ENCODE assay signal across 20 mouse cellular contexts in genomic region chr2:45039503-45039902, GRCm38 (mm10).
DNase-seq lines count a peak whose midpoint lies in the region; ATAC-seq and TF ChIP-seq lines count a peak whose summit lies in the region.
"Had no signal": no experiment of that assay in that cellular context is flagged by ENCODE, and none has a peak within 500 bp of the region (broad histone marks: within the 10 kb centered on the region; RNA-seq: fewer than 3 reads in every experiment).

No protein-coding gene starts in this region.

- H3K4me1 ChIP-seq in MEL (ENCODE audit: control insufficient read depth in 1 of 2, insufficient read depth in 2 of 2, low read length in 2 of 2): peaks cover 46 to 52% of the 10 kb centered on the region in 2 experiments

- peaks cover 0 to 58% of the 10 kb centered on the region in 2 experiments; a peak in 2 of 4 replicates for H3K36me3 ChIP-seq in MEL (ENCODE audit: control insufficient read depth in 1 of 2, insufficient read depth in 2 of 2, low read length in 2 of 2)
- peaks cover 26% of the 10 kb centered on the region; the same call in 1 of the 2 replicates for H3K36me3 ChIP-seq in macrophage (ENCODE audit: inconsistent target)
- H3K36me3 ChIP-seq: heart, embryonic 12.5 days; hindbrain, embryonic 12.5 days; lung, embryonic 15.5 days had no signal

- H3K79me2 ChIP-seq in MEL (ENCODE audit: control insufficient read depth, insufficient read depth, low read length, poor library complexity): peaks cover 12% of the 10 kb centered on the region
- H3K79me2 ChIP-seq in macrophage (ENCODE audit: inconsistent target): peaks cover 100% of the 10 kb centered on the region

- H3K4me3 ChIP-seq in layer of hippocampus, adult 2 months: no peak overlapping the region
- H3K4me3 ChIP-seq in MEL (ENCODE audit: control insufficient read depth in 1 of 2, insufficient read depth in 1 of 2, low read depth in 2 of 2, low read length in 2 of 2) (no peak overlapping the region), macrophage (ENCODE audit: inconsistent target) (no peak overlapping the region)
- H3K4me3 ChIP-seq: forebrain, embryonic 13.5 days; heart, embryonic 12.5 days; hindbrain, embryonic 12.5 days; lung, embryonic 15.5 days had no signal

- no peak overlapping the region for H3K9ac ChIP-seq in MEL (ENCODE audit: control insufficient read depth, low read depth, low read length, poor library complexity, severe bottlenecking)
- H3K9ac ChIP-seq: forebrain, embryonic 13.5 days; heart, embryonic 12.5 days; hindbrain, embryonic 12.5 days; lung, embryonic 15.5 days had no signal

- H3K27ac ChIP-seq in layer of hippocampus, adult 2 months: peak overlapping the region; percentile 67
- H3K27ac ChIP-seq in MEL (ENCODE audit: control insufficient read depth, low read depth, low read length) (peak overlapping the region; percentile 47), macrophage (peak overlapping the region; percentile 19)
- H3K27ac ChIP-seq: forebrain, embryonic 13.5 days; hindbrain, embryonic 12.5 days; lung, embryonic 15.5 days had no signal

- ATAC-seq in erythroblast, adult 5-6 weeks (replicated peaks; ENCODE audit: low FRiP score, poor library complexity, severe bottlenecking): 0 out of 2 replicates have a peak, but pooled peaks have one; percentile 22
- ATAC-seq: activated CD4-positive, CD25-positive, alpha-beta regulatory T cell, adult 4 months; forebrain, embryonic 13.5 days had no signal

- H3K9me3 ChIP-seq in MEL (replicated peaks; ENCODE audit: insufficient read depth, low read length): no peaks in the 10 kb centered on the region
- H3K9me3 ChIP-seq: forebrain, embryonic 13.5 days; heart, embryonic 12.5 days; hindbrain, embryonic 12.5 days; lung, embryonic 15.5 days had no signal

- no peaks in the 10 kb centered on the region for H3K27me3 ChIP-seq in MEL (ENCODE audit: control insufficient read depth in 1 of 2, insufficient read depth in 2 of 2, low read length in 2 of 2)
- H3K27me3 ChIP-seq: forebrain, embryonic 13.5 days; heart, embryonic 12.5 days; hindbrain, embryonic 12.5 days; lung, embryonic 15.5 days had no signal

- no peak for TF ChIP-seq RAD21 in MEL (IDR thresholded peaks at IDR 0.05; ENCODE audit: low read depth, low read length)

- TF ChIP-seq CTCF in layer of hippocampus, adult 2 months (conservative IDR thresholded peaks at IDR 0.05): no peak
- no peak for TF ChIP-seq CTCF in MEL (IDR thresholded peaks at IDR 0.05 in 2 of 3, conservative IDR thresholded peaks at IDR 0.05 in 1 of 3; ENCODE audit: control insufficient read depth in 1 of 3, insufficient read depth in 1 of 3, low read depth in 2 of 3, low read length in 3 of 3, poor library complexity in 1 of 3, severe bottlenecking in 1 of 3)

- intact Hi-C loops in left cerebral cortex, postnatal 14 days (cut with DNase I): no loop called here

- no peak for DNase-seq in layer of hippocampus, adult 2 months (ENCODE audit: low spot score in 2 of 2)
- DNase-seq in layer of hippocampus, postnatal 36 days: no peak
- peak; percentile 52 for DNase-seq in MEL (ENCODE audit: low read depth, low spot score)
- no peak for DNase-seq in heart, postnatal 4 days
- no peak for DNase-seq in left cerebral cortex, postnatal 14 days (ENCODE audit: low spot score in 2 of 2)
- DNase-seq: adrenal gland, postnatal 10 days; B cell, adult 2 months; cerebellum, adult 9-11 months; gastrocnemius, postnatal 14 days; heart, postnatal 10 days; kidney, adult 11 months; lung, postnatal 36 days; midbrain, embryonic 14.5 days had no signal

- no peak for TF ChIP-seq POLR2A in MEL (IDR thresholded peaks at IDR 0.05; ENCODE audit: control insufficient read depth in 1 of 2, insufficient read depth in 1 of 2, low read depth in 1 of 2, low read length in 2 of 2, poor library complexity in 1 of 2)

- TF ChIP-seq EP300 in MEL (IDR thresholded peaks at IDR 0.05; ENCODE audit: low read depth in 1 of 2, low read length in 2 of 2): peak; percentile 31 to 37; a peak in 2 of 4 replicates

TF ChIP-seq in MEL, 35 proteins besides CTCF, POLR2A, EP300 and RAD21:
- TF ChIP-seq MAFK (IDR thresholded peaks at IDR 0.05; ENCODE audit: borderline replicate concordance, low read depth, low read length) (peak; percentile 49; the same call in 1 of the 2 replicates), JUND (IDR thresholded peaks at IDR 0.05; ENCODE audit: low read depth, low read length) (no peak), USF1 (IDR thresholded peaks at IDR 0.05; ENCODE audit: low read depth, low read length) (no peak), ELF1 (IDR thresholded peaks at IDR 0.05; ENCODE audit: low read depth, low read length) (0 out of 2 replicates have a peak, but pooled peaks have one; percentile 5), MEF2A (IDR thresholded peaks at IDR 0.05; ENCODE audit: extremely low read depth, insufficient replicate concordance, low read depth, low read length, poor library complexity, severe bottlenecking) (no peak), SMC3 (IDR thresholded peaks at IDR 0.05; ENCODE audit: low read depth, low read length) (no peak), ZKSCAN1 (IDR thresholded peaks at IDR 0.05; ENCODE audit: low read depth, low read length) (no peak), ZNF384 (IDR thresholded peaks at IDR 0.05; ENCODE audit: low read depth, low read length) (no peak), GATA1 (IDR thresholded peaks at IDR 0.05; ENCODE audit: low read depth, low read length) (no peak), ZC3H11A (IDR thresholded peaks at IDR 0.05; ENCODE audit: low read depth, low read length) (no peak), MAX (IDR thresholded peaks at IDR 0.05; ENCODE audit: low read length) (no peak), POLR2AphosphoS5 (IDR thresholded peaks at IDR 0.05; ENCODE audit: borderline replicate concordance, low read depth, low read length) (no peak), RCOR1 (IDR thresholded peaks at IDR 0.05; ENCODE audit: low read depth, low read length) (no peak), BHLHE40 (IDR thresholded peaks at IDR 0.05; ENCODE audit: borderline replicate concordance, low read depth, low read length) (no peak), NRF1 (IDR thresholded peaks at IDR 0.05; ENCODE audit: insufficient read depth, low read depth, low read length, poor library complexity, severe bottlenecking) (no peak), TBP (IDR thresholded peaks at IDR 0.05; ENCODE audit: low read depth, low read length) (0 out of 2 replicates have a peak, but pooled peaks have one; percentile 13), SIN3A (IDR thresholded peaks at IDR 0.05; ENCODE audit: low read length) (no peak), CHD1 (IDR thresholded peaks at IDR 0.05; ENCODE audit: low read depth, low read length) (no peak), ETS1 (IDR thresholded peaks at IDR 0.05; ENCODE audit: low read depth, low read length) (peak; percentile 74), ZMIZ1 (IDR thresholded peaks at IDR 0.05; ENCODE audit: low read depth, low read length) (no peak), TCF12 (IDR thresholded peaks at IDR 0.05; ENCODE audit: low read depth, low read length) (no peak), USF2 (IDR thresholded peaks at IDR 0.05; ENCODE audit: borderline replicate concordance in 1 of 2, insufficient read depth in 1 of 2, low read depth in 1 of 2, low read length in 2 of 2) (no peak), CHD2 (IDR thresholded peaks at IDR 0.05; ENCODE audit: low read length) (no peak; the same call in 1 of the 2 replicates), E2F4 (IDR thresholded peaks at IDR 0.05; ENCODE audit: borderline replicate concordance, low read depth, low read length) (no peak), POLR2AphosphoS2 (IDR thresholded peaks at IDR 0.05; ENCODE audit: low read length) (no peak), GABPA (IDR thresholded peaks at IDR 0.05; ENCODE audit: low read depth, low read length) (peak; percentile 47; the same call in 1 of the 2 replicates), MYB (IDR thresholded peaks at IDR 0.05; ENCODE audit: low read depth, low read length) (no peak), MAZ (IDR thresholded peaks at IDR 0.05; ENCODE audit: low read depth, low read length) (no peak), MXI1 (IDR thresholded peaks at IDR 0.05; ENCODE audit: low read depth, low read length) (no peak; the same call in 1 of the 2 replicates)
